Mouse (Mus musculus) thymus, postnatal 10 days (tissue): Measurements from ENCODE around the gene Naa40.

Source experiments
- DNase-seq, 2 experiments: peaks; one replicate each; pipeline ENCODE4 v3.0.0; 2021; ENCODE audit warnings: low spot score in 2 of 2

Naa40 gene

DNA sequence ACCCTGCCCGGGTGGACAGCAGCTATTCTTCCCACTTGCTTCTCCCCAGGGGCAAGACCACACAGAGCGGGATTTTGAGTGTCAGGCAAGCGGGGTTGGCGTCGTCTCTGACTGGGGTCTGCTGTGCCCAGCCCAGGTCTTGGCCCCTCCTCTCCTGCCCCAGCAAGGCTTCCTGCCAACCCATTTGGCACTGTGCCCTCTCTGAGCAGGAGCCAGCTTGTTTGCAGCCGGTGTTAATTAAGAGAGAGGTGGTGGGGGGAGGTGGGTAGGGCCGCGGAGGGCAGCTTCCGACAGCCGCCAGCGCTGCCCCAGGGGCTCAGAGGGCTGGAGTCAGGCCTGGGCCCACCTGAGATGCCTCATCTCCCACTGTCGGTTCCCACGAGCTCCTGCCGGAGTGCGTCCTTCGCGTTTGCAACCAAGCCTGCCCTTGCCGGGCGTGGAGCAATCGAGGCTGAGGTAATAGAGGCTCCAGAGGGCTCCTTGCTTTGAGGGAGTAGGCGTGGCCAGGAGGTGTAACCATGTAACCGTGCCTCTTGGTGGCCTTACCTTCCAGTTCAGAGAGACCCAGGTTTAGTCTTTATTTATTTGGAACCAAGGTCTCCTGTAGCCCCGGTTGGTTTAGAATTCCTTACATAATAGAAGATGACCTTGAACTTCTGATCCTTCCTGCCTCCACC, 58.6 kb downstream of the Naa40 start:
- peak in 1 of 2 experiments; percentile 44 for DNase-seq

DNA sequence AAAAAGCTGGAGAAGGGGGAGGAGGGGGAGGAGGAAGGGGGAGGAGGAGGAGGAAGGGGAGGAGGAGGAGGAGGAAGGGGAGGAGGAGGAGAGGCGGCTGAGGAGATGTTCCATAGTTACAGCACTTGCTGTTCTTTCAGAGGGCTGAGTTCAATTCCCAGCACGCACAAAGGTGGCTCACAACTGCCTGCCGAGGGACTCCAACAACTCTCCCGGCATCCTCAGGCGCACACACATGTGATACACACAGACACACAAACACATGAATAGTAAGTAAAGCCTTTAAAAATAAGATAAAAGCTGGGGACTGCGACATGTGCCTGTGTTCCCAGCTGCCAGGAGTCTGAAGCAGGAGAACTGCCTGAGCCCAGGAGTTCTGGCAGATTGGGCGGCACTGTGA, 59.5 kb downstream of the Naa40 start:
- DNase-seq, result no peak

DNA sequence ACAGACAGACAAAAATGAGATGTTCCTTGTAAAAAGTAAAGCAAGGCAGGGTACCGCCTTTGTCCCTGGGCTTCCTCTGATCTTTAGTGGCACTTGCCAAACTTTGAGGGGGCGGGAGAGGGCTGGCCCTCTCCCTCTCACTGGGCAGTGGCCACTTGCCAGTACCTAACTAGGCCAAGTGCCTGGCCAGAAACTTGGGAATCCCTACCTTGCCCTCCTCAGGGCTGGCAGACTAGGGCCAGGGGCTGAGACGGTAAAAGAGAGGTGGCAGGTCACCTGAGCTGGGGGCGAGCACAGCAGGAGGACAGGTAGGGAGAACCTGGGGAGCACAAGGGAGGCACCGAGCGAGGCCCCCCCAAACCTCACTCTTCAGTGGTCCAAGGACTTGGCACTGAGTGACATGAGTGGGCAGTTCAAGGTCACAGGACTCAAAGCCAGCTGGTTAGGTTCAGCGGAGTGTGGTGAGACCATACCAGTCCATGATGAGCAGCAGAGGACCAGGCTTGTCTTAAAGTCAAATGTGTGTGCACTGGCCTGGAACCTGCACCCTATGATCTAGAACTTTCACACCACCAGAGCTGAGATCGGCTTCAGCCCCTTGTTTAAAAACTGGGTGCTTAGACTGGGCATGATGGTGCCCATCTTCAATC, 60.1 kb downstream of the Naa40 start:
- DNase-seq, result no peak

DNA sequence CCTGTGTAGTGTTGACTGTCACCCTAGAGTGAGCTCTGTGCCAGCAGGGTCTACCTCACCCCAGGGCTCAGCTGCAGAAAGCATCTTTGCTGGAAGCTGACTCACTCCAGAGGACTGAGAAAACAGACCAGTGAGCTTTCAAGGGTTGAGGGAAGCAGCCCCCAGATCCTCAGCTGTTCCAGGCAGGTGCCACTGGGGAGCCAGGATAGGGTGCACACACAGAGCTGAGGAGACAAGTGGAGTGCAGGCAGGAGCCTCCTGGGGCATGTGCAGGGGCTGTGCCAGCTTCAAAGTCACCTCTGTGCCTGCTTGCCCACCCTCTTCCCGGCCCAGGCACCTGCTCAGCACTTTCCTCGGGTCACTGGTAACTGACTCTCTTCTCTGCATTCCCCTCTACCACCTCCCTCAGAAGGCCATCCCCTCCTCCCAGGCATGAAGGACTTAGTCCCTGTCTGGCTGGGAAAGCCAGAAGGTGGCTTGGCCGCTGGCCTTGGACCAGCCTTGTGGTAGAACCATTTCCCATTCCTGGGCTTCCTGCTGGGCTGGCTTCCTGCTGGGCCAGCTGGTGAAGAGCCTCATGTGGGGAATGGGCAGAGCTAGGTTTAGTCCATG, 62.0 kb downstream of the Naa40 start:
- no peak for DNase-seq

DNA sequence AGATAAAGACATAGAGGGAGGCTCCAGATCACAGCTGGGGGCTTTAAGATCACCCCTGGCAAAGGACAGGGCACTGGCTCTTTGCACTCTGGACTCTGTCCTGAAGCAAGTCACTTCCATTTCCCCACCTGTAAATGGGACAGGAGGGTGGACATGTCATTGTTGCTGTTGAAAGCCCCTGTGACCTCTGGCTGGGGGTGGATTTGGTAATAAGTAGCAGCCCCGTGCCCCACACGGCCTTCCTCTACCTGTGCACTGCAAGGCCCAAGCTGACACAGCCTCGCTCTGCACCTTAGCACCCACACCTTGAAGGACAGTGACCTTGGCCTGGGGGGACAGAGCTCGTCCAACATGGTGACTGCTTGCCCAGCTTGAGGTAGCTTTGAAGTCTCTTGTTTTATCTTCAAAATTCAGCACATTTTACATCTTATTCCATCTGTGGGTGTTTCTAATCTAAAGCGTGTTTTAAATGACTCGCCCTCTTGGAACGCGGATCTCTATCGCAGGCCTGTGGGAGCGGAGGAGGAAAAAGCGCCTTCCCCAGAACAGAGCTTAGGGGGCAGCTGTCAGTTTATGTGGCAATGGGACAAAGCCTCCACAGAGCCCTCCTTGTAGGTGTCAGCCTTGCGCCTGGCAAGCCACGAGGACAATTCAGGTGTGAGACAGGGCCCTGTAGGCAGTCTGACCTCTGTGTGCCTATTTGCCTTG, 63.0 kb downstream of the Naa40 start:
- DNase-seq, result no peak

DNA sequence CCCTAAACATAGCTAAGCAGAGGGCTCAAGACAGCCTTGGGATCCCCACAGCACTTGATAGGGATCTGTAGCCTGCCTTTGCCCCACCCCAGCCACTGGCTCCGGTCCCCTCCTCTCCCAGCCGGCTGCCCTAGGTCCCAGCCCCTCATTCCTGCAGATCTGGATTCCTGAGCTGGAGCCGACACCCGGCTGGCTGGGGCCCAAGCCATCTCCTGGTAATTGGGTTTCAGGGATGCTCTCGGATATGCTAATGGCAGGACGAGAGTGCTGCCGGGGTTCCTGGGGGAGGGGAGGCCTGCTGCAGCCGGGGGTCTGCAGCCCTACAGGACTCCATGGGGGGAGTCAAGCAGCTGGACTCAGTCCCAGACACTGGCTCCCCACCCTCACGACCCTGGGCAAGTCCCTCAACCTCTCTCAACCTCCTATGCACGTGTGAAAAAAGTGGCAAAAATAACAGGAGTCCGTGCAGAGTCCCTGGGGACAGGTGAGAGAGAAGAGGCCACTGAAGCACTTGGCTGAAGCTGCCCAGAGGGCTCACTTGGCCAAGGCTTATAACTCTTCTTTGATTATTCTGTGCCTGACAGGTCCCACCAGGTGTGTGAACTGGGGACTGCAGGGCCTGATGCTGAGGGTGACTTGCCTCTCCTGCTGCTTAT, 64.8 kb downstream of the Naa40 start:
- DNase-seq, result no peak
